Mouse (Mus musculus): ENCODE measurements around the gene Tas2r124. TPM values are rescaled to one million over a fixed set of nuclear protein-coding genes. Genes with fewer than 3 reads are reported as not detected.

The Tas2r124 gene
- polyA plus RNA-seq, 1 experiment from 2014 or later, result not detected

Other genes with a start within 250 kb of the Tas2r124 start
- gene Prh1, start 184.9 kb upstream of the Tas2r124 start, polyA plus RNA-seq (2014; fragmentation: Nextera tagmentation; extraction: Ambion mirVana), result not detected in 2 replicates
- not detected in 2 replicates for gene Prp2, start 158.8 kb upstream of the Tas2r124 start, polyA plus RNA-seq (2014; fragmentation: Nextera tagmentation; extraction: Ambion mirVana)
- not detected in 2 replicates for gene A630073D07Rik, start 103.2 kb upstream of the Tas2r124 start, polyA plus RNA-seq (2014; fragmentation: Nextera tagmentation; extraction: Ambion mirVana)
- not detected in 2 replicates for gene Tas2r120, start 97.8 kb upstream of the Tas2r124 start, polyA plus RNA-seq (2014; fragmentation: Nextera tagmentation; extraction: Ambion mirVana)
- gene Tas2r121, start 53.7 kb upstream of the Tas2r124 start, polyA plus RNA-seq (2014; fragmentation: Nextera tagmentation; extraction: Ambion mirVana), result not detected in 2 replicates
- not detected in 2 replicates for gene Tas2r122, start 42.8 kb upstream of the Tas2r124 start, polyA plus RNA-seq (2014; fragmentation: Nextera tagmentation; extraction: Ambion mirVana)
- not detected in 2 replicates for gene Tas2r115, start 16.7 kb upstream of the Tas2r124 start, polyA plus RNA-seq (2014; fragmentation: Nextera tagmentation; extraction: Ambion mirVana)
- not detected in 2 replicates for gene Tas2r102, start 7.4 kb downstream of the Tas2r124 start, polyA plus RNA-seq (2014; fragmentation: Nextera tagmentation; extraction: Ambion mirVana)
- gene Tas2r136, start 23.4 kb downstream of the Tas2r124 start, polyA plus RNA-seq (2014; fragmentation: Nextera tagmentation; extraction: Ambion mirVana), result not detected in 2 replicates
- not detected in 2 replicates for gene Tas2r117, start 48.1 kb downstream of the Tas2r124 start, polyA plus RNA-seq (2014; fragmentation: Nextera tagmentation; extraction: Ambion mirVana)
- not detected in 2 replicates for gene Tas2r123, start 92.4 kb downstream of the Tas2r124 start, polyA plus RNA-seq (2014; fragmentation: Nextera tagmentation; extraction: Ambion mirVana)
- gene Tas2r116, start 100.7 kb downstream of the Tas2r124 start, polyA plus RNA-seq (2014; fragmentation: Nextera tagmentation; extraction: Ambion mirVana), result not detected in 2 replicates
- not detected in 2 replicates for gene Tas2r110, start 113.3 kb downstream of the Tas2r124 start, polyA plus RNA-seq (2014; fragmentation: Nextera tagmentation; extraction: Ambion mirVana)
- not detected in 2 replicates for gene Tas2r113, start 138.3 kb downstream of the Tas2r124 start, polyA plus RNA-seq (2014; fragmentation: Nextera tagmentation; extraction: Ambion mirVana)
- gene Tas2r125, start 154.9 kb downstream of the Tas2r124 start, polyA plus RNA-seq (2014; fragmentation: Nextera tagmentation; extraction: Ambion mirVana), result not detected in 2 replicates
- gene Tas2r129, start 196.4 kb downstream of the Tas2r124 start, polyA plus RNA-seq (2014; fragmentation: Nextera tagmentation; extraction: Ambion mirVana), result not detected in 2 replicates
- not detected in 2 replicates for gene Tas2r131, start 203.2 kb downstream of the Tas2r124 start, polyA plus RNA-seq (2014; fragmentation: Nextera tagmentation; extraction: Ambion mirVana)
- gene Tas2r109, start 226.2 kb downstream of the Tas2r124 start, polyA plus RNA-seq (2014; fragmentation: Nextera tagmentation; extraction: Ambion mirVana), result not detected in 2 replicates